Mouse (Mus musculus) MEL (cell line): ENCODE measurements around the gene Bnc2.

Experiments used
- CTCF ChIP-seq, 3 experiments: IDR thresholded peaks in 2 of 3; conservative IDR thresholded peaks in 1 of 3; 2 replicates each; pipeline ENCODE4 v1.5.1; 2011 to 2012; ENCODE audit warnings: low read length in 3 of 3, low read depth in 2 of 3, mild to moderate bottlenecking in 2 of 3, improper control_type of control experiment in 1 of 3, inconsistent platforms in 1 of 3, mixed read lengths in 1 of 3, moderate library complexity in 1 of 3; ENCODE audit not compliant: control insufficient read depth in 1 of 3, insufficient read depth in 1 of 3, poor library complexity in 1 of 3, severe bottlenecking in 1 of 3
- EP300 ChIP-seq, 2 experiments: IDR thresholded peaks; 2 replicates each; pipeline ENCODE4 v1.6.1; 2011; ENCODE audit warnings: improper control_type of control experiment in 2 of 2, low read length in 2 of 2, low read depth in 1 of 2, mild to moderate bottlenecking in 1 of 2
- MAFK ChIP-seq: IDR thresholded peaks from 2 replicates; pipeline ENCODE4 v1.6.1; 2011; ENCODE audit warnings: low read depth, mild to moderate bottlenecking, low read length, improper control_type of control experiment, borderline replicate concordance
- NRF1 ChIP-seq: IDR thresholded peaks from 2 replicates; pipeline ENCODE4 v1.6.1; 2014; ENCODE audit warnings: low read depth, mild to moderate bottlenecking, inconsistent platforms, low read length, improper control_type of control experiment, moderate library complexity; ENCODE audit not compliant: poor library complexity, insufficient read depth, severe bottlenecking
- POLR2A ChIP-seq, 2 experiments: IDR thresholded peaks; 2 replicates each; pipeline ENCODE4 v1.6.1; 2011 to 2012; ENCODE audit warnings: low read length in 2 of 2, mild to moderate bottlenecking in 2 of 2, control low read depth in 1 of 2, improper control_type of control experiment in 1 of 2, low read depth in 1 of 2, moderate library complexity in 1 of 2; ENCODE audit not compliant: control insufficient read depth in 1 of 2, insufficient read depth in 1 of 2, poor library complexity in 1 of 2
- SIN3A ChIP-seq: IDR thresholded peaks from 2 replicates; pipeline ENCODE4 v1.6.1; 2012; ENCODE audit warnings: low read length, improper control_type of control experiment, inconsistent platforms
- TBP ChIP-seq: IDR thresholded peaks from 2 replicates; pipeline ENCODE4 v1.8.0; 2011; ENCODE audit warnings: low read depth, low read length, improper control_type of control experiment

GRCm38 (mm10) chr4:84578296-84578695 is 96.8 kb downstream of the Bnc2 start:
- TF ChIP-seq CTCF (IDR thresholded peaks at IDR 0.05 in 2 of 3, conservative IDR thresholded peaks at IDR 0.05 in 1 of 3; ENCODE audit: control insufficient read depth in 1 of 3, insufficient read depth in 1 of 3, low read depth in 2 of 3, low read length in 3 of 3, poor library complexity in 1 of 3, severe bottlenecking in 1 of 3) (no peak), POLR2A (IDR thresholded peaks at IDR 0.05; ENCODE audit: control insufficient read depth in 1 of 2, insufficient read depth in 1 of 2, low read depth in 1 of 2, low read length in 2 of 2, poor library complexity in 1 of 2) (no peak), SIN3A (no peak), NRF1 (no peak), TBP (no peak), MAFK (no peak), EP300 (IDR thresholded peaks at IDR 0.05; ENCODE audit: low read depth in 1 of 2, low read length in 2 of 2) (no peak)
